Mouse (Mus musculus): ENCODE results near the gene Gimap8.

Gene Gimap8

DNA sequence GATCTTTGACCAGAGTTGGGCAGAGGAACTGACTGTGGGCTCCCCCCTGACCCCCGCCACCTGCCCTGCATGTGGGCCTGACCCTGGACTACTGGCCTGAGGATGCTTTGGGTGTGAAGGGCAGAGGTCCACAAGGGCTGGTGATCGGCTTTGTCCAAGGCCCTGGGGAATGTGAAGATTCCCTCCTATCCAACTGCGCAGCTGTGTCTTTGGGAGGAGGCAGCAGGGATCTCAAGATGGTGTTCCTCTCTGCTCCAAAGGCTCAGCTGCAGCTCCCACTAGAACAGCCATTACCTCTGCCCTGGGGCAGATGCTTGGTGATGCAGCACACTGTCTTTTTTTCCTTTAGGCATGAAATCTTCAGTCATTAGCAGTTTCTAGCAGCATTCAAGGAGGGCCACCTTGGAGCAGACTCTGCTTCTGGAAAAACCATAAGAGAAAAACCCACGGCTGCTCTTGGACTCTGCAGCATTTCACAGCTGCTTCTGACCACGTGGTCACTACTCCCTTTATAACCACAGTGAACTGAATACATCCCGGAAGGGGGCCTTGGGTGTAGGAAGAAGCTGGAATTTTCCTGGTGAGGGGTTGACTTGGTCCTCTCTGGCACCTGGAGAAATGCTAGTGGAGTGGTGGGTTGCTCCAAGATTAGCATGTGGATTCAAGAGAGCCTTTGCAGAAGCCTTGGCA, 9.1 kb upstream of the Gimap8 start:
- in situ Hi-C loops (cut with MboI, MseI): loop anchor here (10.0 kb wide), 1 partner anchor 463 kb away; no protein-coding TSS in a partner anchor

DNA sequence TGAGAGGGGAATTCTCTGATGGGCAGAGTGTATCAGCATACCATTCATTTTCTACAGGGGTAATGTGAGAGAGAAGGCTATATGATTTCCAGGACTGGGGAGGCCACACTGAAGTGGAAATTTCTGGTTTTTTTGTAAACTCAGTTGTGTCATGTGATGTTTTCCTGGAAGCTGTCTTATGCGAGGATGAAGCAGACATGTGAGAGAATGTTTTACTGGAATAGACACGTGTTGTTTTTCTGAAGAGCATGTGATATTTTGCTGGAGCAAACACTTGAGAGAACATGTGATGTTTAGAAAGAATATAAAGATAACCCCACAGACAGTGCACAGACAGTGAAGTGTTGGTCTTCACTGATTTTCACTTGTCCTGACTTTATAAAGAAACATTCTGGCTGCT, 8.5 kb upstream of the Gimap8 start:
- in situ Hi-C loops (cut with MboI, MseI): loop anchor here (10.0 kb wide), 1 partner anchor 464 kb away; no protein-coding TSS in a partner anchor

- in situ Hi-C loops (cut with MboI, MseI): no loop called here
These were observed 5.6 kb upstream of the Gimap8 start for GRCm38 (mm10) chr6:48641391-48641790.

- in situ Hi-C loops (cut with MboI, MseI): no loop called here
These were observed 4.2 kb upstream of the Gimap8 start for GRCm38 (mm10) chr6:48642764-48643292.

DNA sequence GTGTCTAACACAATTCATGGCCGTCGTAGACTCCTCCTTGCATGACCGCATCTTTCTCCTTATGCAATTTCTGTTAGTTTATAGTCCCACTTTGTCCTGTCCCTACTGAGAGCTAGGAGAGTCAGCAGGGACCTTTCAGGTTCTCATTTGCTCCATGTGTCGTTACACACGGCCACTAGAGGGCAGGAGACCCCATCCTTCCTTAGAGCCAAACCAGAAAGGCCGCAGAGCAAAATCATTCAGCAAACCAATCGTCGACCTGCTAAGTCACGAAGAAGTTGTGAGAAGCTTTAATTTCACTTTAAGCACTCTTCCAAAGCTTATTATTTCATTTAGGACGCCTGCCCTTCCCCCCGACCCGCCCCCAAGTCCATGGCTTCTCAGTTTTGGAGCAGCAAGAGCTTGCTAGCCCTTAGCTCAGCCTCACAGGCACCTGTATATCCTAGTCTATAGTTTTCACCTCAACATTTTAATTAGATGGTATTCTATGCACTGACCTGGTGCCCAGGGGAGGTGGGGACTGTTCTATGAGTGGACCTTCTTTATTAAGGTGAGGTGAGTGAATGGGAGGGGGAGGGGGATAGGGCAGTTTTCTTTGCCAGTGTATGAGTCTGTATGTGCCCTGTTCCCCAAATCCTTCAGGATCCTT, 1.2 kb upstream of the Gimap8 start:
- in situ Hi-C loops (cut with MboI, MseI): loop anchor here (5.0 kb wide), 2 partner anchors 97 to 127 kb away; partner anchors contain the start of gene Gimap3

- in situ Hi-C loops (cut with MboI, MseI): loop anchor here (5.0 kb wide), 2 partner anchors 96 to 126 kb away; partner anchors contain the start of gene Gimap3
These were observed 734 bp upstream of the Gimap8 start for GRCm38 (mm10) chr6:48646309-48646690.

- in situ Hi-C loops (cut with MboI, MseI): loop anchor here (5.0 kb wide), 2 partner anchors 95 to 125 kb away; partner anchors contain the start of gene Gimap3
These were observed 577 bp downstream of the Gimap8 start for GRCm38 (mm10) chr6:48647611-48648010.

GRCm38 (mm10) chr6:48648779-48649178, 1.7 kb downstream of the Gimap8 start:
- in situ Hi-C loops (cut with MboI, MseI): loop anchor here (5.0 kb wide), 2 partner anchors 94 to 124 kb away; partner anchors contain the start of gene Gimap3

- in situ Hi-C loops (cut with MboI, MseI): no loop called here
These were observed 3.0 kb downstream of the Gimap8 start for GRCm38 (mm10) chr6:48650041-48650440.

GRCm38 (mm10) chr6:48658721-48659120, 11.7 kb downstream of the Gimap8 start:
- in situ Hi-C loops (cut with MboI, MseI): no loop called here

GRCm38 (mm10) chr6:48664750-48665149, 17.7 kb downstream of the Gimap8 start:
- in situ Hi-C loops (cut with MboI, MseI): no loop called here

- in situ Hi-C loops (cut with MboI, MseI): no loop called here
These were observed 18.4 kb downstream of the Gimap8 start for GRCm38 (mm10) chr6:48665471-48665870.

- in situ Hi-C loops (cut with MboI, MseI): no loop called here
These were observed 19.1 kb downstream of the Gimap8 start for GRCm38 (mm10) chr6:48666159-48666586.

DNA sequence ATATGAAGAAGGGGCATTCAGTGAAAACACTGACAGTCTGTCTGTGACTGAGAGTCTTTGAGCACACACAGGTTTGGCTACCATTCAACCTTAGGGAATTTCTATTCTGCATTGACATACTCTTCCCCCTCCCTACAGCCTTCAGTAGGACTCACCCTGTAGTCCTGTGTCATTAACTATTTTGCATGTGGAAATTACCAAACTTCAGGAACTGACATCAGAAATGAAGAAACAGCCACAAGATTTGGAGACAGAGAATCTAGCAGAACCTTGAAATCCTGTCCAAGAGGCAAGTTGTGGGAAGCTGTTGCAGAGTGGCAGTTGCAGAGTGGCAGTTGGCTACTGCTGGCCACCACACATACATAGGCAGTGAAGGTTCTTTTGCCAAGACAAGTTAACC, 21.0 kb downstream of the Gimap8 start:
- in situ Hi-C loops (cut with MboI, MseI): no loop called here

DNA sequence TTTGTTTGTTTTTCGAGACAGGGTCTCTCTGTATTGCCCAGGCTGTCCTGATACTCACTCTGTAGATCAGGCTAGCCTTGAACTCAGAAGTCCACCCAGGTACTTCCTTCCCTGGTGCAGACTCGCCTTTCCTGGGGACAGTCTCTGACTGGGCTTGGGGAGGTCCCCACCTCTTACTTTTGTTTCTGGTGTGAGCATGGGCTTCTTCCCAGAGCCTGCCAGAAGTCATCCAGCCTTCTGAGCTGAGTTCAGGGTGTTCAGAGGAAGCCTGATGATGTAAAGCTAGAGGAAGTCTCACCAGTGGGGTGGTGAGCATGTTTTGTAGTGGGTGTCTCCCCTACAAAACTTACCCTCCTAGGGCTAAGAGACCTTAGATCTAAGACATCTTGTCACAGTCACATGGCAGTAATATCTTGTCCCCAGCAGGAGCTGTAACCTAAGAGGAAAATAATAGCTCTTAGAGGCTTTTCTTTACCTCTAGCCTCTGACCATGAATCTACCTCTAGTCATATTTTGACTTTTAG, 22.5 kb downstream of the Gimap8 start:
- in situ Hi-C loops (cut with MboI, MseI): no loop called here

DNA sequence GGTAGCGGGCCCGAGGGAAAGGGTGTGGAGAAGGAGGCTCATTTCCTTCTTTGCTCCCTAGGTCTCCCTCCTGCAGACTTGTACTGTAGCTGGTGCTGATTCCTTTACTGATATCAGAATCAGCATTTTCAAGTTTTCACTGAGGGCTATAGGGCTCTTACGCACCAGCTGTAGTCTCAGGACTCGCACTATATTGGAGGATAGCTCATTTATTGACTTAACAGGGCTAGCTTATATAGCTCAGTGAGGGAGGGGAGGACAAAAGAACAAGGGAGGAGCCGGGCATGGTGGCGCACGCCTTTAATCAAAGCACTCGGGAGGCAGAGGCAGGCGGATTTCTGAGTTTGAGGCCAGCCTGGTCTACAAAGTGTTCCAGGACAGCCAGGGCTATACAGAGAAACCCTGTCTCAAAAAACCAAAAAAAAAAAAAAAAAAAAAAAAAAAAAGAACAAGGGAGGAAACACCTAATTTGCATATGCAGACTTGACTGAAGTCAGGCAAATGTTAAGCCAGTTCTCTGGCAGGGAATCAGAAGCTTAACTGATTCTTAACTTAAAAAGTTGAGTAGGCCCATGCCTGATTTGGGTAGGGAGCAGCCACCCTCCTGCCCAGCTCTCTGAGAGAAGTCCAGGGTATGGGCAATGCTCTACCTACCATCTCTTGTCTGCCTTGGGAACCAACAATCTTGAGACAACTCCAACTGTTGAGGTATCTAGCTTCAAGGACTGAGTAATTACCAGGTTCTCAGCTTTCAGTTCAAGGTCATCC, 27.4 kb downstream of the Gimap8 start:
- in situ Hi-C loops (cut with MboI, MseI): no loop called here

DNA sequence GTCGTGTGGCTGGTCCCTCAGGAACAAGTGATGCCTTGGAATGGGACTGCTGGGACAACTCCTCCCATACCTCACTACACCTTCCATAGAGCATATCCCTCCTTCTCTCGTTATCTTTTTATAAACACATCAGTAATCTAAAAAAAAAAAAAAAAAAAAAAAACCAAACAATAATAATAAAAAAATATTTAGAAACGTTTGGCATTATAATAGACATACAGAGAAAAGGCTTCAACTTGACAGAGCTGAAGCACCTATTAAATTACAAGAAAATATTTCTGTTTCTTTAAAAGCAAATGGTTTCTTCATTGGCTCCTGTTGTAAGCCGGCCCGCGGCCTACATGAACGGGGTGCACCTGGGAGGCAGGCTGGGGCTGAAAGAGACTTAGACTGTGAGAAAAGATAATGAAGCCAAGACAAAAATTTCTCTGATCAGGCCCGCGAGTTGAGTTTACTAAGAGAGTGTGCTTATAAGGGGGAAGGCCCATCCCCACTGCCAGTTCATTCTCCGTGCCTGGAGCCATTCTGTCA, 28.4 kb downstream of the Gimap8 start:
- in situ Hi-C loops (cut with MboI, MseI): no loop called here

DNA sequence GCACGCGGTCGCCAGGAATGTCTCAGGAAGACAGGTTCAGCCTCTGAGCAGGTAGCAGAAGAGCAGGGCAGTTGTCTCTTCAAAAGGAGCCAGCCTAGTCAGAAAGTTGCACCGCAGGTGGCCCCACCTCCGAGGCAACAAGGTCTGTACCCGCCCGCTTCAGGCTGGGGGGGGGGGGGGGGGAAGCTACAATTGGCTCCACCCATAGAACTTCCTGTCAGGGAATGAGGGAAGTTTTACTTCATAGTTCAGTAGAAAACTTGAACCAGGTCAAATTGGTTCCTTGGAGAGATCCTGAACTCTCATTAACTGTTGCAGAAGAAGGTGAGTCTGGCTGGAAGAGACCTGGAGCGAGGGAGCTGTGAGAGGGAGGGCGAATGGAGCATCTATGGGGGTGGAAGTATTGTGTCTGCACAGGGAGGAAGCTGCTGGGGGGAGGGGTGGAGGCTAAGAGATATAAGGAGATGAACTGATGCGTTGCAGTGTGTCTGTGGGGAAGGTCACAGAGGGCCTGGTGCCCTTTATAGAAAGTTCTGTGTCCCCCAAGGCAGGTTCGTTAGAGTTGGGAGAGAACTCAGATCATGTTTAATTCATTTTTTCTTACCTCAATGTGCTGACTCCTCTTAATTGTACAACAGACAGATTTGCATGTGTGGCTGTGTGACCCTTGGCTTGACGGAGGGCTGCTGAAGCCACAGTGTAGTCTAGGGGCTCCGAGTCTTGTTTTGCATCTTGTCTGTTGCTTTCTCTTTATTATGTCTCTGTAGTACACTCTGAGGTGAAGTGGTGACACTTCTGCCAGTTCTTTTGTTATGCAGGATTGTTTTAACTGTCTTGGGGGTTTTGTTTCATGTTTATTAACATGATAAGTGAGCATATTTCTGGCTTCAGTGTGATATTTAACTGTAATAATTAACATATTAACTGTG, 29.2 kb downstream of the Gimap8 start, which contains the start of gene Gimap9:
TSS of gene Gimap9 (plus strand) at position 199 of the 929 bp plus-strand sequence.
- in situ Hi-C loops (cut with MboI, MseI): no loop called here

DNA sequence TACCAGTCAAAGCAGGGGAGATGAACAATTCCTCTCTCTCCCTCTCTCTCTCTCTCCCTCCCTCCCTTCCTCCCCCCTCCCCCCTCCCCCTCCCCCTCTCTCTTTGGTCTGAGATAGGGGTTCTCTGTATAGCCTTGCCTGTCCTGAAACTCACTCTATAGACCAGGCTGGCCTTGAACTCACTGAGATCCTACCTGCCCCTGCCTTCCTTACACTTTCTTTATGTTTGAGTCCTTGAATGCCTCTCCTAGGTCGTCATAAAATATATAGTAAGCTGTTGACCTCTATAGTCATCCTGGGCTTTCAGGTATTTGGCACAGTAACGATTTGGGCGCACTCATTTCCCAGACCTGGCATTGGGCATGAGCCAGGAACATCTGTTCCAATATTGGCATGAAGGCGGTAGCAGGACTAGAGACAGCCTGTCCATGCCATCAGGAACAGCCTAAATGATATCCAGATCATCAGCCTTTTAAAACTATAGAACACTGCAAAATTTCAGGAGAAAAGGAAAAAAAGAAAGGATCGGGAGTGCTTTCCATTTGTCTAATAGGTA, 29.9 kb downstream of the Gimap8 start:
- in situ Hi-C loops (cut with MboI, MseI): no loop called here
